Mouse (Mus musculus) v-Abl transformed pro-B cells (cell line): ENCODE results near the gene Tex14.
"Not testable (repeated sequence)": the region's sequence is repeated elsewhere in the genome, so short reads cannot be mapped to it uniquely, and the experiment has no call there.

ENCODE experiments used
- in situ Hi-C, 2 experiments: fragments of 400-800 bp; cut with MboI; formaldehyde crosslinking; loops; one replicate each; pipeline ENCODE4 v1.15.1; 2025; ENCODE audit not compliant: unreplicated experiment in 2 of 2

The Tex14 gene

DNA sequence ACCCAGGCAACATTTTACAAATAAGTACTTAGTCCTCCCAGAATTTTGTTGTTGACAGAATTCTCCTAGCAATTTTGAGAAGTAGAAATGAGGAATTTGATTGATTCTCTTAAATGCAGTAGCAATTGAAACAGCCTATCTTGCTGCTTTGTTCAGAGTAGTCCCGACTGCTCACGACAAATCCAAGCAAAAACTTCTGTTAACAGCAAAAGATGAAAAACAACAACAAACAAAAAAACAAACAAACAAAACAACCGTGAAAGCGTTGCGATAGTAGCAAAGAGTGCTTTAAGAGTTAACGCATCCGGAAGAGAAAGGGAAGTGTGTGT, 21.2 kb downstream of the Tex14 start:
- in situ Hi-C loops = loop anchor here in 1 of 2 experiments (10.0 kb wide), 1 partner anchor 329 kb away; no protein-coding TSS in a partner anchor

DNA sequence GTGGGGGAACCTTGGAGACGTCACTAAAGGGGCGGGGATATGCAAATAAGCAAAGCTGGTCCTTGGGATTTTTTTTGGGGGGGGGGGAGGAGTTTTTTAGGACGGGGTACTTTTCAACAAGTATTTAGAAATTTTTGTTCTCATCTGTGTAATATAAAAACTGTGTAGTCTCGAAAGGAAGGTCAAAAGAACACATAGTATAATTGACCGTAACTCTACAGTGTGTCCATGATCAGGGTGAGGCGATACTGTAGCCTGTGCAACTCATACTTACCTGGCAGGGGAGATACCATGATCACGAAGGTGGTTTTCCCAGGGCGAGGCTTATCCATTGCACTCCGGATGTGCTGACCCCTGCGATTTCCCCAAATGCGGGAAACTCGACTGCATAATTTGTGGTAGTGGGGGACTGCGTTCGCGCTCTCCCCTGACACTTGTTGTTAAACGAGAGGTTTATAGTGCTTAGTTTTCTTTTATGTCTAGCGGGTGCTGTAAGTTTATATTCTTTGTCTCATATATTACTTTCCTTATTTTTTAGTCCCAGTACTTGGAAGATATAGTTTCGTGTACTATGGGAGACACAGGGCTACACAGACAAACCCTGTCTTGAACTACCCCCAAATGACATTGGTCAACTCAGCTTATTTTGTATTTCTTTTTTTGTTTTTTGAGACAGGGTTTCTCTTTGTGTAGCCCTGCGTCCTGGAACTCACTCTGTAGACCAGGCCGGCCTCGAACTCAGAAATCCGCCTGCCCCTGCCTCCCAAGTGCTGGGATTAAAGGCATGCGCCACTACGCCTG, 21.8 kb downstream of the Tex14 start:
- in situ Hi-C loops = loop anchor here in 1 of 2 experiments (10.0 kb wide), 1 partner anchor 328 kb away; no protein-coding TSS in a partner anchor

DNA sequence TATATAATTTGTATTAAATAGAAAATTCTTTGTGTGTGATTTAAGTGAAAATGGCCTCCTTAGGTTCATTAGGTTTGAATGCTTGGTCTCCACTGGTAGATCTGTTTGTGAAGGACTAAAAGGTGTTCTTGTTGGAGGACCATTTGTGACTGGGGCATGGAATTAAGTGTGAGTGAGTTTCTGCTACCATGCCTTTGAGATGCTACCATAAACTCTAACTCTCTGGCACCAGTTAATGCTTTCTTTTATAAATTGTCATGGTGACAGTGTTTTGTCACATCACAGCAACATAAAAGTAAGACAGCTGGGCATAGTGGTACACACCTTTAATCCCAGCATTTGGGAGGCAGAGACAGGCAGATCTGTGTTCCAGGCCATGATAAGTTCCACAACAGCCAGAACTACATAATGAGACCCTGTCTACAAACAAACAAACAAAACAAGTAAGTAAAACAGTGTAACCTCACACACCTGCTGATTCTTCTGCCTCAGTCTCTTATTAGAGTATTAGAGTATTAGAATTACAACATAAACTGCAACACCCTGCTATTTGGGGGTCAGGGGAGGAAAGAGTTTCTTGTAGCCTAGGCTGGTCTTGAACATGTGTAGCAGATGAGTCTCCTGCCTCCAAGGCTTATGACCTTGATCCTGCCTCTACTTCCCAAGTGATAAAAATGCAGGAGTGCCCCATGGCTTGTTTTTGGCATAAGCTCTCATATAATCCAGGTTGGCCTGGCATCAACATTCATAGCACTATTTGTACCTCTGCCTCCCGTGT, 22.6 kb downstream of the Tex14 start:
- in situ Hi-C loops = loop anchor here in 1 of 2 experiments (10.0 kb wide), 1 partner anchor 327 kb away; no protein-coding TSS in a partner anchor

DNA sequence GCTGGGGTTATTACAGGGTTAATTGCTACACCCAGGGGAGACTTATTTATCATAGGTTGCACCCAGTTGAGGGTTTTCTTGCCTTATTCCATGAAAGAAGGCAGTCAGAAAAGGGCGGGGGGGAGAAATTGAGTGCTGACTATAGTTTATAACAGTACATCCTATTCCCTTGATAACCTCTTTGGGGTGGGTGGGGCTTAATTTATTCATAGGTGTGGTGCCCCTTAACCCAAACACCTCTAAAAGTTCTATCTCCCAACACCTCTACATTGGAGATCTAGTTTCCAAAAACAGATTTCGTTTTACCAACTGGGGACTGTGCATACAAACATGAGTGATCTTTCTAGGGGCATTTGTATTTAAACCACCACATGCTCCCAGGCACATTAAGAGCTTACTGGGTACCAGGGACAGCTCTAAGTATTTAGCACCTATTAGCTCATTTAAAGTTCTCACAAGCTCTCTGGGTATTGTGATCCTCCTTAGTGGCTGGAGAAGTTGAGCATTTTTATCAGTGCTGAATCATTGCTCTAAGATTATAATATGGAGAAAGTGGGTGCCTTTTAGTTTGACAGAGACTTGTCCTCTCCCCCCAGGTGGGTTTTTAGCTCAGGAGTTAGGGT, 23.3 kb downstream of the Tex14 start:
- in situ Hi-C loops = loop anchor here in 1 of 2 experiments (10.0 kb wide), 1 partner anchor 327 kb away; no protein-coding TSS in a partner anchor

DNA sequence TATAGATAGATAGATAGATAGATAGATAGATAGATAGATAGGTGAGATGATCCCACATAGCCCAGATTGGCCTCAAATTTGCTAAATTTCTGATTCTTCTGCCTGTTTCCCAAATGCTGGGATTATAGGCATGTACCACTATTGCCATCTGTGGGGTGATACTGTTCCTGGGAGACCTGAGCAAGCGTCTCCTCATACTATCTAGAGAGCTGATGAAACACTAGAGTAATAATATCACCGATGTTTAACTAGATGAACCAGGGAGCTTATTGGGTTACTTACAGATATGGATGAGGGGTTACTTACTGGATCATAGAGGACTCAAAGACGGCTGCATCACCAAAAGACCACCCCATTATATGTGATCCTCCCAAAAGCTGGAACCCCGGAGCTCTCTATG, 24.5 kb downstream of the Tex14 start:
- in situ Hi-C loops = loop anchor here in 1 of 2 experiments (10.0 kb wide), 1 partner anchor 325 kb away; no protein-coding TSS in a partner anchor

DNA sequence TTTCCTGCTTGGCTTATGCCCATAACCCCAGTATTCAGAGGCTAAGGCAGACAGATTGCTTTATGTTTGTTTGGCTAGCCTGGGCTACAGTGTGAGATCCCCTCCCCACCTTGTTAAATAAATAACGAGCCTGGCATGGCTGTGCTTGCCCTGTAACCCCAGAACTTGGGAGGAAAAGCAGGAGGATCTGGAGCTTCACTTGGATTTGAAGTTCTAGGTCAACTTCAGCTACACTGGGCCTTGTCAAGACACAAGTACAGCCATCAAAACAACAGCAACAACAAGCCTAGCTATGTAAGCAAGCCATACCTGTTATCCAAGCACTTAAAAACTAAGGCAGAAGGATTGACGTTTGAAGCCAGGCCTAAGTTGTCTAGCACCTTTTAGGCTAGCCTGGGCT, 25.5 kb downstream of the Tex14 start:
- in situ Hi-C loops = no loop called here

DNA sequence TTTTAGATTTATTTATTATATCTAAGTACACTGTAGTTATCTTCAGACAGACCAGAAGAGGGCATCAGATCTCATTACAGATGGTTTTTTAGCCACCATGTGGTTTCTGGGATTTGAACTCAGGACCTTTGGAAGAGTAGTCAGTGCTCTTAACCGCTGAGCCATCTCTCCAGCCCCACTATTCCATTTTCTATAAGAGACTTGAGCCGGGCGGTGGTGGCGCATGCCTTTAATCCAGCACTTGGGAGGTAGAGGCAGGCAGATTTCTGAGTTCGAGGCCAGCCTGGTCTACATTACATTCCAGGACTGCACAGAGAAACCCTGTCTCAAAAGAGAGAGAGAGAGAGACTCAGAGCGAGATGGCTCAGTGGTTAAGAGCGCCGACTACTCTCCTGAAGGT, 26.9 kb downstream of the Tex14 start:
- in situ Hi-C loops = not testable (repeated sequence)

DNA sequence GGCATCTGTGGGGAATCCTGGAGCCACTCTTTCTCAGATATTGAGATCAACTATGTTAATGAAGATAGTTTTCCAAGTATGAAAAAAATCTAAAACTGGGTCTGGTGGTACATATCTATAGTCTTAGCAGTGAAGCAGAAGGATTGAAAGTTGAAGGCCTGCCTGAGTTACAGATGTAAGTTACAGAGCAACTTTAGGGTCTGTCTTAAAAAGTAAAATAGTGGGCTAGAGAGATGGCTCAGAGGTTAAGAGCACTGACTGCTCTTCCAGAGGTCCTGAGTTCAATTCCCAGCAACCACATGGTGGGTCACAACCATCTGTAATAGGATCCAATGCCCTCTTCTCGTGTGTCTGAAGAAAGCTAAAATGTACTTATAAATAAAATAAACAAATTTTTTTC, 27.6 kb downstream of the Tex14 start:
- in situ Hi-C loops = no loop called here

DNA sequence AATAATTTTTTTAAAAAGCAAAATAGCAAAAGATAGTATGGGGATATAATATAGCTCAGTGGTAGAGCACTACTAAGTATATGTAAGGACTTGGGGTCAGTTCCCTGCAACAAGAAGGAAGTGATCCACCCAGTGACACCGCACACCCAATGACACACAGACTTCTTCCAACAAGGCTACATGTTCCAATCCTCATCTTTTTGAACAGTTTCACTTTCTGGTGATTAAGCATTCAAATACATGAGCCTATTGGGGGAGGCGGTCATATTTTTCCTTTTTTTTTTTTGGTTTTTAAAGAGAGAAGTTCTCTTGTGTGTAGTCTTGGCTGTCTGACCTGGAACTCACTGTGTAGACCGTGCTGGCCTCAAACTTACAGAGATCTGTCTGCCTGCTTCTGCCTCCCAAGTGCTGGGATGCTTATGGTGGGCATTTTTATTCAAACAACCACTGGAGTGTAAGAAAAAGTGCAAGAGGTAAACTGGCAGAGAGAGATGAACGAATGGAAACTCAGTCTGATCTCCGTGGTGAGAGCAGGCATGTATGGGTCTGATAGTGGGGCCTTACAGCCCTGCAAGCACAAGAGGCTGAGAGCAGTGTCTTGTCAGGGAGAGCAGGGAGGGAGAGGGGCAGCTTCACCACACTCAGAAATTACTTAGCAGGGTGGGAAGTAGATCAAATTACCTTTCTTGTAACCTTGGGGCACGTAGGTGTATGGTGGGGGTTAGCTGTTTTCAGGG, 28.2 kb downstream of the Tex14 start:
- in situ Hi-C loops = no loop called here

DNA sequence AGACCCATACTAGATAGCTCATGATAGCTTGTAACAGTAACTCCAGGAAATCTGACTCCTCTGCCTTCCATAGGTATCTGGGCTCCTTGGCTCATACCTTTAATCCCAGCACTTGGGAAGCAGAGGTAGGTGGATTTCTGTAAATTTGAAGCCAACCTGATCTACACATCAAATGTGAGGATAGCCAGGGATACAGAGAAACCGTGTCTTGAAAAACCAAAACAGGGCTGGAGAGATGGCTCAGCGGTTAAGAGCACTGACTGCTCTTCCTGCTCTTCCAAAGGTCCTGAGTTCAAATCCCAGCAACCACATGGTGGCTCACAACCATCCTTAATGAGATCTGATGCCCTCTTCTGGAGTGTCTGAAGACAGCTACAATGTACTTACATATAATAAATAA, 30.2 kb downstream of the Tex14 start:
- in situ Hi-C loops = not testable (repeated sequence)

DNA sequence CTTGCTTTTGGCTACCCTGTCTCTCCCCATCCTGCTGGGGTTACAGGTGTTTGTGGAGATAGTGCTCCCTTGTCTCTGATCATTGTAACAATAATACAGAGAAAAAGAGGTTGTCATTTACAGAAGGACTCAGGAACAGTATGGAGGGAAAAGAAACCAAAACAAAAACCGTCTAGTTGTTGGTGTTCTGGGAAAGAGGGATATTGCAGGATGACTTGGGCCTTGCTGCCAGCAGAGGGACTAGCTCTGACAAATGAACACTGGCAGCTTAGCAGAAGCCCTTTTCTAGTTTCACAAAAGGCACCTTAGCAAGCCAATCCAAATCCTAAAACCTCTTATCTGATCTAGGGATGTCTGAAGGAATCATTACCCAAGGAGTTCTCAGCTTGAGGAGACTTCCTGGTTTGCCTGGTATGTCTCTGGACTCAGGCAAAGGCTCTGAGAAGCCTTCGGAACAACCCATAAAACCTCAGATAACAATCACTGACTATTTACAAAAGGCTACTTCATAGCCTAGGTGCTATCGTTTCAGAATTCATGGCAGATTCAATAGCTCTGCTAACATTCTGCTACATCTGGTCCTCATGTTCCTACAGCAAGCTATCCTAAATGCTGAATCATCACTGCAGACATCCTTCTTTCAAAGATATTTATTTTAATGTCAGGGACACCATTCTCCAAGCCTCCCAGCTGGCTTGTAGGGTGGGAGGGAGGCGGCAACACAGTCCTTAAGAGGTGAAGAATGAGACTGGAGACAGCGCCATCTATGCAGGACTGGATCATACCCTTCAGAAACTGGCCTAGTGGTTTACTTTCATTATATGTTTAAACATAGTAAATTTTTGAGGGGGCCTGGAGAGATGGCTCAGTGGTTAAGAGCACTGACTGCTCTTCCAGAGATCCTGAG, 31.7 kb downstream of the Tex14 start:
- in situ Hi-C loops = no loop called here

DNA sequence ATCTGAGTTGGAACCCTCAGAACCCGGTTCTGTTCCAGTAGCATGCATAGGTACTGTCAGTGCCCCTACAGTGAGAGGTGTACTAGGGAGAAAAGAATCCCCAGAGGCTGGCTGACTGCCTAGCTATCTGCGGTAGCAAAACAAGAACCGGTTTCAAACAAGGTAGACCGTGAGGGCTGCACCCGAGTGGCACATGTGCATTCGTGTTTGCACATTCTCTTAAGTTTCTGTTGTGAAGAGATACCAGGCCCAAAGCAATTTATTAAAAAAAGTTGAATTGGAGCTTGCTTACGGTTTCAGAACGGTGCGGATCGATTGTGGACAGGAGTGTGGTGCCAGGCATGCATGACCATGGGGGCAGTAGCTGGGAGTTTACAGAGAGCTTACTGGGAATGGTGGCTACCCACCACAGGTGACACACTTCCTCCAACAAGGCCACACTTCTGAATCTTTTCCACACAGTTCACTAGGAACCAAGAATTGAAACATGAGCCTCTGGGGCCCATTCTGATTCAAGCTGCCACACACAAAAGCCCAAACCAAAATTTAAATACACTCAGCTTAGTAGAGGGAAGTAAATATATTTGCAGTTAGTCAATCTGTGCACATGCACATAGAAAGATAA, 35.0 kb downstream of the Tex14 start:
- in situ Hi-C loops = no loop called here

DNA sequence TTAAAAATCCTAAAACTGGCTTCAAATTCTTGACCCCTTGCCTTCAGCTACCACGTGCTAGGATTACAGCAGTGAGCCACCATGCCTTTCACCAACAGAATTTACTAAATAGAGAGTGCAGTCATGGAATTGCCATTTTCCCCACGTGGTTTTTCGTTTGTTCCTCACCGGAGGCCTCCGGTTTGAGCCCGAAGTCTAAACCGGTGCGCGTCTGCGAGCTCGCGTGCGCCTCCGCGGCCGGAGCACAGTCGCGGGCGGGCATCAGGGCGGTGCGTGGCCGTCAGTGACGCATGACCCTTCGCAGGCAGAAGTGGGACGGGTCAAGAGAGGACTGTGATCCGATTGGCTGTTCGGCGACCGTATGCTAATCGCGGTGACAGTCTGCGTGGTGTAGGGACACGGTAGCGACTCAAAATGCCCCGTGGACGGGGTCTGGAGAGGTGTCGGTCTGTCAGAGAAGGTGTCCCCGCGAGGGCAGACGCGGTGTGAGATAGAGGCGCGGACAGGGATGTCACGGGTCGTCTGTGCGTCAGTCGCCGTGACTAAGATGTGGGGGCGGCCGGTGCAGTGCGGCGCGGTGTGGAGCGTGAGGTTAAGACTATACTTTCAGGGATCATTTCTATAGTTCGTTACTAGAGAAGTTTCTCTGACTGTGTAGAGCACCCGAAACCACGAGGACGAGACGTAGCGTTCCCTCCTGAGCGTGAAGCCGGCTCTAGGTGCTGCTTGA, 37.9 kb downstream of the Tex14 start:
- in situ Hi-C loops = not testable (repeated sequence)

DNA sequence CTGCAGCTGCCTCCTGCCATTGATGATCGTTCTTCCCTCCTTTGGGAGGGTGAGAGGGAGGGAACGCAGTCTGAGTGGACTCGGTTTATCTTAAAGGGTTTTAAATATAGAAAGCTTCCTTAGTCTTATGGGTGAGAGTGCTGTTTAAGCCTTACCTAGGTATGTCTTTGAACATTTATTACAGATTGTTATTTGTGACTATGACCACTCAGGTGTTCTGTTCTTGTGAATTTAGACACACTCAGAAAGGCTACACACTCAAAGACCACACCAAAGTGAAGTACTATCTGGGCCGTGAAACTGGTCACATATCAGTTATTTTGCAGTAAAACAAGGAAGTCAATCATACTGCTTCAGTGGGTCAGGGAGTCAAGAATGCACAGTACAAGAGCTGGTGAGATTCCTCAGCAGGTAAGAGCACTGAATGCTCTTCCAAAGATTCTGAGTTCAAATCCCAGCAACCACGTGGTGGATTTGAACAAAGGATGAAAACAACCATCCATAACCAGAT, 38.6 kb downstream of the Tex14 start:
- in situ Hi-C loops = no loop called here

DNA sequence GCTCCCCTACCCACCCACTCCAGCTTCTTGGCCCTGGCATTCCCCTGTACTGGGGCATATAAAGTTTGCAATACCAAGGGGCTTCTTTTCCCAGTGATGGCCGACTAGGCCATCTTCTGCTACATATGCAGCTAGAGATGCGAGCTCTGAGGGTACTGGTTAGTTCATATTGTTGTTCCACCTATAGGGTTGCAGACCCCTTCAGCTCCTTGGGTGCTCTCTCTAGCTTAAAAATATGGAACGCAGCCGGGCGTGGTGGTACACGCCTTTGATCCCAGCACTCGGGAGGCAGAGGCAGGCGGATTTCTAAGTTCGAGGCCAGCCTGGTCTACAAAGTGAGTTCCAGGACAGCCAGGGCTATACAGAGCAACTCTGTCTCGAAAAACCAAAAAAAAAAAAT, 39.2 kb downstream of the Tex14 start:
- in situ Hi-C loops = not testable (repeated sequence)

DNA sequence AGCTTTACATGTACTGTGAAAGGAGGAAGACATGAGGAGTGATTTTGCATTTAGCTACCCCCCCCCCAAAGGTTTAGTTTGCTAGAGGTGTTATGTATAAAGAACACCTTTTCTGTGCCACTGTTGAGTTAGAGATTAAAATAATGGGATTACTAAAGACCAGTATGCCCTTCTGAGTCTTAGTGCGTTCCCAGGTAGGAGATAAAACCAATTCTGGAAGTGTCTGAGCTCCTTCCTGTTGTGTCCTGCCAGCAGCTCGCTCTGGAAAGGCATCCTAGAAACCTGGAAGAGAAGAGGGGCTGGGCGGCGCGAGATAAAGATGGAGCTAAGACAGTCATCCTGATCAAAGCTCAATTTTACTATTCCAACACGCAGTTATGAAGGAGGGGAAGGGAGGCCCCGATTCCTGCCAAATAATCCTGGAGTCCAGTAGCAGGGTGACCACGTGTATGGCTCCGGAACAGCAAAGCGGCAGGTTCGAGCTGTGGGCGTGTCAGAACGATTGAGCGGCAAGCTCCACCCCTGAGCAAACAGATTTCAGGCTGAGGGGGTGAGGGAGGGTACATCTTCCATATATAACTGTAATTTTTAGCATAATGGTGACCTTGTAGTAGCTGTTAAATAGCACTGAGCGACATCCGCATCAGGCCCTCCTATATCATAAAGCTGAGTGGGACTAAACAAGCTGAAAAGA, 40.0 kb downstream of the Tex14 start:
- in situ Hi-C loops = no loop called here

DNA sequence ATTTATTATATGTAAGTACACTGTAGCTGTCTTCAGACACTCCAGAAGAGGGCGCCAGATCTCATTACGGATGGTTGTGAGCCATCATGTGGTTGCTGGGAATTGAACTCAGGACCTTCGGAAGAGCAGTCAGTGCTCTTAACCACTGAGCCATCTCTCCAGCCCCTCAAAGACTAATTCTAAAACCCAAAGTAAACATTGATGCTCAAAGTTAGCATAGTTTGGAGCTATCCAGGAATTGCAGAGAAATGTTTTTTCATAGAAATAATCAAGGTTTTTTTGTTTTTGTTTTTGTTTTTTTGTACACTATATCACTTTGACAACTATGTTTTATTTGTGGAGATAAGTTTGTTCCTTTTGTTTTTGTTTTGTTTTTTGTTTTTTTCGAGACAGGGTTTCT, 40.7 kb downstream of the Tex14 start:
- in situ Hi-C loops = not testable (repeated sequence)

DNA sequence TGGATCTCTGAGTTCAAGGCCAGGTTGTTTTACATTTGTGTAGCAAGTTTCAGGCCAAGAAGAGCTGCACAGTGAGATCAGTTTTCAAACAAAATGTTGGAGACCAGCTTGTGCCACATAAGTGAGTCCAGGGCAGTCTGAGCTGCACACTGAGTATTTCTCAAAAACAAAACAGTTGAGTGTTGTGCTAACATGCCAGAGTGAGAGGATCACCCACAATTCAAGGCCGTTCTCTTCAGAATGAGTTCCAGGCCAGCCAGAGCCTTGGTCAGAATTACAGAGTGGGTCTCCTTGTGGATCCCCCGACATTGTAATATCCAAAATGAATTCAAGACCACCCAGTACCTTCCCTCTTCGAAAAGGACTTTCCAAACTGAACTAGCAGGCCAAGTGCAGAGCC, 41.3 kb downstream of the Tex14 start:
- in situ Hi-C loops = no loop called here
